Mouse (Mus musculus) myocyte (in vitro differentiated cells): ENCODE measurements around the gene Ppfibp1. TPM values are rescaled to one million over a fixed set of nuclear protein-coding genes. Genes with fewer than 3 reads are reported as not detected.
A peak's percentile ranks its signal among the peaks of the same experiment; 100 is the strongest.

Source experiments
- H3K27me3 ChIP-seq: one replicate; pipeline ENCODE4 v1.6.1; 2011; ENCODE audit not compliant: control insufficient read depth, insufficient read depth, insufficient read length
- H3K36me3 ChIP-seq: one replicate; pipeline ENCODE4 v1.6.1; 2011; ENCODE audit not compliant: control insufficient read depth, insufficient read depth
- H3K4me2 ChIP-seq: one replicate; pipeline ENCODE4 v1.6.1; 2011; ENCODE audit warnings: low read depth, control low read depth
- H3K4me3 ChIP-seq: one replicate; pipeline ENCODE4 v1.5.1; 2011; ENCODE audit warnings: mild to moderate bottlenecking, control low read depth, moderate library complexity
- H3K79me2 ChIP-seq: one replicate; pipeline ENCODE4 v1.6.1; 2011; ENCODE audit not compliant: control insufficient read depth, insufficient read depth
- H3ac ChIP-seq: one replicate; pipeline ENCODE4 v1.6.1; 2011; ENCODE audit not compliant: control insufficient read depth, insufficient read length
- CEBPB ChIP-seq: IDR thresholded peaks from 2 replicates; pipeline ENCODE4 v1.6.1; 2011; ENCODE audit warnings: mild to moderate bottlenecking, moderate library complexity; ENCODE audit not compliant: poor library complexity, insufficient read depth, severe bottlenecking
- E2F4 ChIP-seq: IDR thresholded peaks from one replicate; pipeline ENCODE4 v1.6.1; 2011; ENCODE audit warnings: mild to moderate bottlenecking, control low read depth, moderate library complexity; ENCODE audit not compliant: insufficient read depth
- MAX ChIP-seq: IDR thresholded peaks from one replicate; pipeline ENCODE4 v1.6.1; 2011; ENCODE audit warnings: low read depth, mild to moderate bottlenecking, control low read depth
- MYOD1 ChIP-seq, 3 experiments: IDR thresholded peaks; one replicate each; pipeline ENCODE4 v1.6.1; 2011; ENCODE audit warnings: control low read depth in 2 of 3, low read depth in 2 of 3, mild to moderate bottlenecking in 2 of 3, moderate library complexity in 1 of 3; ENCODE audit not compliant: insufficient read length in 2 of 3, control insufficient read depth in 1 of 3
- MYOG ChIP-seq, 3 experiments: IDR thresholded peaks; one replicate each; pipeline ENCODE4 v1.6.1; 2011; ENCODE audit warnings: control low read depth in 2 of 3, low read depth in 2 of 3, mild to moderate bottlenecking in 2 of 3; ENCODE audit not compliant: insufficient read length in 2 of 3, control insufficient read depth in 1 of 3, insufficient read depth in 1 of 3
- POLR2A ChIP-seq: IDR thresholded peaks from one replicate; pipeline ENCODE4 v1.6.1; 2011; ENCODE audit warnings: low read depth, mild to moderate bottlenecking, control low read depth, moderate library complexity; ENCODE audit not compliant: insufficient read length
- POLR2AphosphoS2 ChIP-seq: IDR thresholded peaks from one replicate; pipeline ENCODE4 v1.6.1; 2011; ENCODE audit warnings: low read depth, control low read depth; ENCODE audit not compliant: insufficient read length
- REST ChIP-seq: IDR thresholded peaks from one replicate; pipeline ENCODE4 v1.6.1; 2011; ENCODE audit warnings: mild to moderate bottlenecking, control low read depth, moderate library complexity; ENCODE audit not compliant: insufficient read depth, insufficient read length
- SRF ChIP-seq: IDR thresholded peaks from one replicate; pipeline ENCODE4 v1.6.1; 2011; ENCODE audit warnings: low read depth; ENCODE audit not compliant: control insufficient read depth, insufficient read length
- TCF12 ChIP-seq: IDR thresholded peaks from one replicate; pipeline ENCODE4 v1.6.1; 2011; ENCODE audit warnings: mild to moderate bottlenecking, control low read depth; ENCODE audit not compliant: poor library complexity, insufficient read depth, severe bottlenecking
- TCF3 ChIP-seq: IDR thresholded peaks from one replicate; pipeline ENCODE4 v1.6.1; 2011; ENCODE audit warnings: low read depth, control low read depth; ENCODE audit not compliant: insufficient read length
- USF1 ChIP-seq: IDR thresholded peaks from one replicate; pipeline ENCODE4 v1.6.1; 2011; ENCODE audit warnings: low read depth, mild to moderate bottlenecking, control low read depth, moderate library complexity
- polyA plus RNA-seq: library from polyadenylated mRNA; unstranded; fragments of >200 nt; fragmentation: generic; extraction: Trizol; gene quantifications from one replicate; pipeline ENCODE4 v1.2.1, GENCODE M21; 2012; ENCODE audit warnings: missing spikeins

Ppfibp1 gene
- polyA plus RNA-seq, 1 experiment, result 79.3 TPM

DNA sequence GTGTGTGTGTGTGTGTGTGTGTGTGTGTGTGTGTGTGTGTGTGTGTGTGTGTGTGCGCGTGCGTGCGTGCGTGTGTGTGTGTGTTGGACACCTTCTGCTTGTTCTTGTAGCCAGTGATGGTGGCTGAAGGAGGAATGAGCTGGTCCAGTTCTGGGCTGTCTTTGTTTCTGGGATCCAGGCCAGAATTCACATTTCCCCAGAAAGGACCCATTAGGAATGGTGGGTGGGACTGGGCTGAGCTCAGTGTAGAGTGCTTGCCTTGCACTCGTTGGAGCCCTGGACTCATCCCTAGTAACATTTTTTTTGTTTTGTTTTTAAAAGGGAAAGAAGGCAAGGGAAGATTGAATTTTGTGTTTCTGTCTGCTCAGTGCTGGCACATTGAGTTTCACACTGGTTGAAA, 47.7 kb downstream of the Ppfibp1 start:
- Histone ChIP-seq H3K27me3 (no peaks in the 10 kb centered on the region), H3K4me2 (no peak overlapping the region), H3K4me3 (no peak overlapping the region), H3K79me2 (peaks cover 98% of the 10 kb centered on the region), H3K36me3 (peaks cover 15% of the 10 kb centered on the region), H3ac (no peak overlapping the region)
- TF ChIP-seq TCF12, result no peak
- no peak for TF ChIP-seq MYOD1 (IDR thresholded peaks at IDR 0.05; ENCODE audit: control insufficient read depth in 1 of 3, insufficient read length in 2 of 3, low read depth in 2 of 3)
- no peak for TF ChIP-seq MAX
- TF ChIP-seq SRF, result no peak

DNA sequence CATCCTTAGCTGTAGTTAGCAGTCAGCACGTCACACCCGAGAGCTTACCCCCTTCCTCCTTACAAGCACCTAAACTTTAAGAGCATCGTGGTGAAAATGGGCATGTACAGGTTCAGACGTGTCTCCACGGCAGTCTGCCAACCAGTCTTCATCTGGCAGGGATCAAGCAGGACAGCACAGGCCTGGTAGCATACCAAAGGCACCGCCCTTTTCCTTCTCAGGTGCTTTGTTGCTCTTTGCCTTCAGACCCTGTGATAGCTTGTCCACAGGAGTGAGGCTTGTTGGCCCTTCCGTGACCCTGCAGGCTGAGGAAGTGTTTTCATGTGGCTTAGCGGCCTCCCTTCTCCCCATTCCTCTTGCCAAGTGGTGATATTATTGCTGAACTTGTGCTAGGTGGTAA, 50.7 kb downstream of the Ppfibp1 start:
- TF ChIP-seq USF1, result no peak
- no peak for TF ChIP-seq REST
- TF ChIP-seq MYOD1 (IDR thresholded peaks at IDR 0.05; ENCODE audit: control insufficient read depth in 1 of 3, insufficient read length in 2 of 3, low read depth in 2 of 3), result no peak
- no peak for TF ChIP-seq CEBPB
- no peak for TF ChIP-seq POLR2A
- no peak for TF ChIP-seq TCF3
- no peak for TF ChIP-seq E2F4
- TF ChIP-seq POLR2AphosphoS2, result no peak
- TF ChIP-seq SRF, result no peak
- Histone ChIP-seq H3ac (no peak overlapping the region), H3K79me2 (peaks cover 97% of the 10 kb centered on the region), H3K27me3 (no peaks in the 10 kb centered on the region), H3K4me2 (no peak overlapping the region), H3K4me3 (no peak overlapping the region), H3K36me3 (peaks cover 15% of the 10 kb centered on the region)

DNA sequence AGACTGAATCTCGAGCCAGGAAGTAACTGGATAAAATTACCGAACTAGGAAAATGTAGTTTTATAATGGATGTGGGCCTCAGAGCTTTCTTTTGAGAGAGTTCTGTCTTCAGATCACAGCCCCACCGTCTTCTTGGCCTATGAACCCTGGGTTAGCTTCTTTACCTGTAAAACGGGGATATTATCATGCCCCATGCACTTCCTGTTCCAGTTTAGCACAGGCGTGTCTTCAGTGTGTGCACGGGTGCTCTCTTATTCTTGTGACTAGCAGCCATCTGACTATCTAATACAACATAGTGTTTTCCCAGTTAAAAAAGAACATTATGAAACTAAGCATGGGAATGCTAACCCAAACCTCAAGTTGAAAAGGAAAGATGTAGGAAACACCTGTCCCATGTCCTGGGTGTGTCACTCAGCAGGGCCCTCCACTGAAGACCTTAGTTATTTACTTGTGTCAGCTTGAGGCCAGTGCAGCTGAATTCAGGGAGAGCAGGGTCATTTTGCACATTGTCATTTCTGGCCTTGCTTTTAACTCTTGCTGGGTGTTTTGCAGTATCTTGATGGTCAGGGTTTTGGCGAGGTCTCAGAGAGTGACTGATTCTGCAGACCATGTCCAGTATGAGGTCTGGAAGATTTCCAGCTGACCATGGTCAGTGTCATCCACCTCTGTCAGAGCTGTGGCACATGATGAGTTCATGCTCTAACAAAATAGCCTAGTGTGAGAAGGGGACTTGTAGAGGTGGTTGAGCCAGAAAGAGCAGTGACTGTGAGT, 53.4 kb downstream of the Ppfibp1 start:
- H3ac ChIP-seq, result no peak overlapping the region
- no peaks in the 10 kb centered on the region for H3K27me3 ChIP-seq
- peak overlapping the region; percentile 10 for H3K4me2 ChIP-seq
- peaks cover 97% of the 10 kb centered on the region for H3K79me2 ChIP-seq
- TF ChIP-seq MYOD1 (IDR thresholded peaks at IDR 0.05; ENCODE audit: control insufficient read depth in 1 of 3, insufficient read length in 2 of 3, low read depth in 2 of 3) (peak; percentile 26 to 48 (median 45)), SRF (no peak)
- no peak overlapping the region for H3K4me3 ChIP-seq
- H3K36me3 ChIP-seq, result peaks cover 15% of the 10 kb centered on the region

DNA sequence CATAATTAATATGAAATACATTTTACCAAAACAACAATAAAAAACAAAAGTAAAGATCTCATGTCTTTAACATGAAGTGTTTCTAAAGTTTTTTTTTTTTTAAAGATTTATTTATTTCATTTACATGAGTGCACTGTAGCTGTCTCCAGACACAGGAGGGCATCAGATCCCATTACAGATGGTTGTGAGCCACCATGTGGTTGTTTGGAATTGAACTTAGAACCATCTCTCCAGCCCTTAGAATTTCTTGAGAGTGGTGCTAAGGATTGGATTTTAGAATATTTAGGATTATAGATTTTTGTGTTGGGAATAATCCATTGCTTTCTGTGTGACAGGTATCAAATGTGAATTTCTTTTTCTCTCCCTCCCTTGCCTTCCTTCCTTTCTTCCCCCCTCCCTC, 55.7 kb downstream of the Ppfibp1 start:
- H3K79me2 ChIP-seq, result peaks cover 98% of the 10 kb centered on the region
- no peak for TF ChIP-seq POLR2A
- no peak for TF ChIP-seq MAX
- TF ChIP-seq MYOG (IDR thresholded peaks at IDR 0.05; ENCODE audit: control insufficient read depth in 1 of 3, insufficient read depth in 1 of 3, insufficient read length in 2 of 3, low read depth in 2 of 3), result no peak
- H3K4me3 ChIP-seq, result no peak overlapping the region
- H3K4me2 ChIP-seq, result peak overlapping the region; percentile 44
- no peak overlapping the region for H3ac ChIP-seq
- H3K27me3 ChIP-seq, result no peaks in the 10 kb centered on the region
- H3K36me3 ChIP-seq, result peaks cover 11% of the 10 kb centered on the region

DNA sequence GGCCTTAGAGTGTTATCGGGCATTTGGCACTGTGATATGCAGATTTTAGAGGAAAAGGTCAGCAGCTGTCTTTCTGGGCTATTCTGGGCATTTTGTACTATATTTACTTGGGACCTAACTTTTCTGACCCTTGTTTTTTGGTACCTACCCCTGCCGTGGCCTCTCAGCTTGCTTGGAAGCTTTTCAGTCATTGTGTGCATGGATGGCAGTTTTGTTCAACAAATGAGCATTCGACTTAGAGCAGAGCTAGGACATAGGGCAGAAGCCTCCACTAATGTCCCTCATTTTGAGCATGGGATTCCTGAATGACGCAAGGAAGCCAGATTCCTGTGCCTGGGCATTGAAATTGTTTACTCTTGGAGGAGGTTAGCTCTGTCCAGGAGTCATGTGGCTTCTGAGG, 56.5 kb downstream of the Ppfibp1 start:
- peak overlapping the region; percentile 44 for H3K4me2 ChIP-seq
- peaks cover 5% of the 10 kb centered on the region for H3K36me3 ChIP-seq
- TF ChIP-seq E2F4, result no peak
- TF ChIP-seq MYOD1 (IDR thresholded peaks at IDR 0.05; ENCODE audit: control insufficient read depth in 1 of 3, insufficient read length in 2 of 3, low read depth in 2 of 3), result peak in 1 of 3 experiments; percentile 21
- TF ChIP-seq MYOG (IDR thresholded peaks at IDR 0.05; ENCODE audit: control insufficient read depth in 1 of 3, insufficient read depth in 1 of 3, insufficient read length in 2 of 3, low read depth in 2 of 3), result peak in 1 of 3 experiments; percentile 69
- H3K79me2 ChIP-seq, result peaks cover 95% of the 10 kb centered on the region
- H3K27me3 ChIP-seq, result no peaks in the 10 kb centered on the region
- no peak overlapping the region for H3ac ChIP-seq
- no peak overlapping the region for H3K4me3 ChIP-seq
